Mouse (Mus musculus) bone marrow, adult 2 months (tissue): ENCODE data around the gene Sox15. TPM values are rescaled to one million over a fixed set of nuclear protein-coding genes. Genes with fewer than 3 reads are reported as not detected.

ENCODE experiments used
- H3K27ac ChIP-seq: fragments of 200-500 bp; 2 replicates; pipeline ENCODE4 v1.5.1; 2012; ENCODE audit warnings: low read depth, mild to moderate bottlenecking, control low read depth, inconsistent platforms, low read length; ENCODE audit not compliant: control insufficient read depth, poor library complexity, insufficient read depth
- H3K4me1 ChIP-seq: fragments of 200-500 bp; 2 replicates; pipeline ENCODE4 v1.6.1; 2011; ENCODE audit warnings: low read length; ENCODE audit not compliant: control insufficient read depth, insufficient read depth
- H3K4me3 ChIP-seq: fragments of 200-500 bp; replicated peaks from 2 replicates; pipeline ENCODE3; 2011; ENCODE audit warnings: mild to moderate bottlenecking, low read depth, low read length, control low read depth; ENCODE audit not compliant: control insufficient read depth
- CTCF ChIP-seq: fragments of 200-500 bp; IDR thresholded peaks from 2 replicates; pipeline ENCODE4 v1.5.1; 2011; ENCODE audit warnings: low read length, control low read depth; ENCODE audit not compliant: control insufficient read depth, insufficient read depth
- POLR2A ChIP-seq: fragments of 200-500 bp; IDR thresholded peaks from 2 replicates; pipeline ENCODE4 v1.6.1; 2011; ENCODE audit warnings: low read depth, mild to moderate bottlenecking, control low read depth, low read length, borderline replicate concordance; ENCODE audit not compliant: control insufficient read depth
- WGBS: fragments of 180-500 bp; shearing (Covaris S2); methylation state at CpG from one replicate; pipeline ENCODE4 v1.1.7; 2018; 5-methylcytosine and 5-hydroxymethylcytosine counted together
- polyA plus RNA-seq: library from polyadenylated mRNA; stranded (reverse); fragments of >200 nt; gene quantifications from 2 replicates; pipeline ENCODE4 v1.2.4, GENCODE M21; 2011; ENCODE audit warnings: low replicate concordance; ENCODE audit not compliant: missing spikeins, insufficient read depth, insufficient read length

The Sox15 gene
- polyA plus RNA-seq, 1 experiment: not detected

DNA sequence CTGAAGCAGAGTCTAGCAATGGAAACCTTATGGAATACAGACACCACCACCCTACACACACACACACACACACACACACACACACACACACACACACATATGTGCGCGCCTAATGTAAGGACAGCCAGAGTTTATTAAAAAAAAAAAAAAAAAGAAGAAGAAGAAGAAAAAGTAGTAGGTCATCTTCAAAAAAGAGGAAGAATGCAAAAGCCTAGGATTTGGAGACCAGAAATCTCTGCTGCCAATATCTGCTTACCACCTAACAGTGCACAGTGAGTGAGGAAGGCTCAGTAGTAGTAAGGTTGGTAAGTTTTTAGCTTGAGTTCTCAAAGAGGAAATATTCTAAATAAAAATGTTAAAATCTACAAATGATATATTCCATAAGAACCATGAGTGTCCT is 24.0 kb downstream of the Sox15 start:
- 75% methylated on average over 2 of the region's 2 CpGs for WGBS
- H3K4me3 ChIP-seq: no peak overlapping the region
- TF ChIP-seq CTCF (no peak), POLR2A (no peak)
- H3K4me1 ChIP-seq: no peaks in the 10 kb centered on the region; the same call in 1 of the 2 replicates
- H3K27ac ChIP-seq: no peak overlapping the region

DNA sequence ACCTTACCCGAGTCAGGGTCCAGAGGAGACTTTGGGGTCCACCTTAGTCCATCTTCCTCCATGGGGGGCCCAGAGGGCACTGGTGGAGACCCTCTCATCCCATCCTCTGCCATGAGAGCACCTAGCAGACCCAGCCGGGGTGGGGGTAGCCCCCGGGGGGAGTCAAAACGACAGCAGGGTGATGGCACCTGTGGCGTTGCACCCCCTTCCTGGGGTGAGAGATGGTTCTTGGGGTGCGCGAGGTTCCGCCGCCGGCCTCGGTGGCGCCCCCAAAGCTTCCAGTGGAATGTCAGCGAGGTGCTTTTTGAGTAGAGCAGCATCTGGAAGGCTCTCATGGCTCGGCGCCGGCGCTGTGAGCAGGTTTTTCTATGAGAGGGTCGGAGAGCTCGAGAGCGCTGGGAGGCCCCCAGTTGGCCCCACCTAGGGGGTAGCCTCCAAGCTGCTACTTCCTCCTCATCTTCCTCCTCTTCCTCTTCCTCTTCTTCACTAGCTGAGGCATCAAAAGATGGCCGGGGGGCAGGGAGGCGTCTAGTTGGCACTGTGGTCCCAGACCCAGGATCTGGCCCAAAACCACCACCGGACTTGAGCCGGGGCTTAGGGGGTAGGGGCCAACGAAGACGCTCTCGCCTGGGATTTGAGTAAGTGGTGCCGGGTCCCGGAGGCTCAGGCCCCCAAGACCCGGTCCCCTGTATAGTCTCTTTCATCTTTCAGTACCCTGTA is 25.2 kb downstream of the Sox15 start:
- no peak overlapping the region for H3K27ac ChIP-seq
- TF ChIP-seq POLR2A: no peak
- no peak for TF ChIP-seq CTCF
- no peaks in the 10 kb centered on the region; the same call in 1 of the 2 replicates for H3K4me1 ChIP-seq
- WGBS: 81% methylated on average over 30 of the region's 30 CpGs
- no peak overlapping the region for H3K4me3 ChIP-seq

GRCm38 (mm10) chr11:69681314-69682208 is 26.4 kb downstream of the Sox15 start, which contains the start of gene Senp3:
Gene Senp3 (minus strand): TSS chr11:69682084.
- peak within 1 kb of the TSS; percentile 76 for H3K4me3 ChIP-seq
- peak within 1 kb of the TSS; percentile 90 for H3K27ac ChIP-seq
- WGBS: under 1% methylated on average over 78 of the region's 80 CpGs
- H3K4me1 ChIP-seq: peaks cover 3% of the 10 kb centered on the region
- TF ChIP-seq POLR2A: peak; percentile 85
- no peak for TF ChIP-seq CTCF

- Histone ChIP-seq H3K4me1 (peaks cover 3% of the 10 kb centered on the region), H3K4me3 (peak overlapping the region; percentile 76), H3K27ac (peak overlapping the region; percentile 90)
- TF ChIP-seq POLR2A (no peak), CTCF (no peak)
- 20% methylated on average over 24 of the region's 24 CpGs for WGBS
Observed at GRCm38 (mm10) chr11:69682209-69682839, 27.2 kb downstream of the Sox15 start.

GRCm38 (mm10) chr11:69682840-69683533 is 27.9 kb downstream of the Sox15 start:
- TF ChIP-seq POLR2A: no peak
- peak; percentile 94 for TF ChIP-seq CTCF
- Histone ChIP-seq H3K4me1 (peaks cover 3% of the 10 kb centered on the region), H3K4me3 (no peak overlapping the region), H3K27ac (no peak overlapping the region)
- 32% methylated on average over 12 of the region's 12 CpGs for WGBS

DNA sequence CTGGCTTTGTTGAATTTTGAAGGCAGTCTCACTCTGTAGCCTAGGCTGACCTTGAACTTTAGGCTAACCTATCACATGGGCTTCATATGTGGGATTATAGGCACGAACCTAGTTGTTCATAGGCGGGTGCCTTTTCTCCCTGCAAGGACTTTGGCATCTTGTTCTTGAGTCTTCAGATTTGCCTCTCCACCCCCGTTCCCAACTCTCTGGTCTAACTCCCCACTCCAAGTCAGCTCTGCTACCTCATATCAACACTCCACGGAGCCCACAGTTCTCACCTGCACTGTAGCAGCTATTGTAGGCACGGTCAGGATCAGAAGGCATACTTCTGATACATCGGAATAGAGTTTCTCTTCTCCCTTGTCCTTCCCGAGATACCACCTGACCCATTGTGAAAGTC is 28.5 kb downstream of the Sox15 start:
- WGBS: 78% methylated on average over 7 of the region's 7 CpGs
- no peak overlapping the region for H3K4me3 ChIP-seq
- H3K27ac ChIP-seq: no peak overlapping the region
- H3K4me1 ChIP-seq: peaks cover 3% of the 10 kb centered on the region
- TF ChIP-seq CTCF (no peak), POLR2A (no peak)

GRCm38 (mm10) chr11:69684128-69684745 is 29.1 kb downstream of the Sox15 start:
- H3K27ac ChIP-seq: peak overlapping the region; percentile 9
- H3K4me1 ChIP-seq: peaks cover 3% of the 10 kb centered on the region
- 62% methylated on average over 12 of the region's 12 CpGs for WGBS

More at GRCm38 (mm10) chr11:69684128-69684745, 29.1 kb downstream of the Sox15 start:
- TF ChIP-seq POLR2A: no peak
- no peak for TF ChIP-seq CTCF
- H3K4me3 ChIP-seq: peak overlapping the region; percentile 39
